9 mouse cellular contexts compared by ENCODE assay signal in the genomic region with DNA sequence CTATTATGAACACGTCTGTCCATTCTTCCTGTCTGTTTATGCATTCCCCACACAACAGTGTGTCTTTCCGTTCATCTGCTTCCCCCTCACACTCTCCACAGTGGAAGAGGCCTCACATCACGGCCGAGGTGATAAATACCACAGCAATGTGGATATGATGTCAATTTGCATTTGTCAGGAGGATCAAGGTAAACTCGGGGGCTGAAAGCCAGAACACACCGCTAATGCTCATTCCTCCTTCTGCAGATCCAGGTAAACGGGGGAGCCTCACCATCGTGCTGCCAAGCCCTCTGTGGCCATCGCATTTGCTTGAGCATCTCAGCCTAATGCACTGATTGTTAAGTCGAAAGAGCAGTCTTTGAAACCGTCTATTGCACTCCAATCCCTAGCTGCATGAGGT. TPM values are rescaled to one million over a fixed set of nuclear protein-coding genes. Genes with fewer than 3 reads are reported as not detected.
DNase-seq lines count a peak whose midpoint lies in the region; ATAC-seq and TF ChIP-seq lines count a peak whose summit lies in the region.
"Had no signal": no experiment of that assay in that cellular context is flagged by ENCODE, and none has a peak within 500 bp of the region (broad histone marks: within the 10 kb centered on the region; RNA-seq: fewer than 3 reads in every experiment).

No protein-coding gene starts in this region.

- ATAC-seq in lung, postnatal 0 days = no peak
- peak; percentile 68 for ATAC-seq in hindbrain, embryonic 12.5 days (ENCODE audit: low FRiP score)

- no peaks in the 10 kb centered on the region for H3K36me3 ChIP-seq in lung, postnatal 0 days (ENCODE audit: insufficient read depth, low read length)
- no peaks in the 10 kb centered on the region for H3K36me3 ChIP-seq in hindbrain, embryonic 12.5 days
- H3K36me3 ChIP-seq in midbrain, embryonic 10.5 days = no peaks in the 10 kb centered on the region

- no peak overlapping the region for H3K4me3 ChIP-seq in lung, postnatal 0 days (ENCODE audit: low read depth, low read length)
- H3K4me3 ChIP-seq in hindbrain, embryonic 12.5 days = peak overlapping the region; percentile 33
- H3K4me3 ChIP-seq in midbrain, embryonic 10.5 days = peak overlapping the region; percentile 51

- TF ChIP-seq EP300 in lung, postnatal 0 days (IDR thresholded peaks at IDR 0.05) = no peak

- no peaks in the 10 kb centered on the region for H3K9me3 ChIP-seq in lung, postnatal 0 days (ENCODE audit: low read length)
- H3K9me3 ChIP-seq in hindbrain, embryonic 12.5 days (replicated peaks) = no peaks in the 10 kb centered on the region
- H3K9me3 ChIP-seq in midbrain, embryonic 10.5 days (replicated peaks) = no peaks in the 10 kb centered on the region

- H3K27me3 ChIP-seq in lung, postnatal 0 days (replicated peaks; ENCODE audit: insufficient read depth, low read length) = peaks cover 6% of the 10 kb centered on the region
- peaks cover 46% of the 10 kb centered on the region for H3K27me3 ChIP-seq in hindbrain, embryonic 12.5 days
- peaks cover 77% of the 10 kb centered on the region for H3K27me3 ChIP-seq in midbrain, embryonic 10.5 days (ENCODE audit: low read depth, poor library complexity, severe bottlenecking)

- no peak for TF ChIP-seq CTCF in lung, postnatal 0 days (IDR thresholded peaks at IDR 0.05)

- H3K4me1 ChIP-seq in lung, postnatal 0 days (ENCODE audit: insufficient read depth, low read depth, low read length) = no peaks in the 10 kb centered on the region
- H3K4me1 ChIP-seq in hindbrain, embryonic 12.5 days = peaks cover 16% of the 10 kb centered on the region
- H3K4me1 ChIP-seq in midbrain, embryonic 10.5 days = peaks cover 27% of the 10 kb centered on the region

- no peak overlapping the region for H3K27ac ChIP-seq in lung, postnatal 0 days (ENCODE audit: low read length)
- H3K27ac ChIP-seq in hindbrain, embryonic 12.5 days = no peak overlapping the region
- H3K27ac ChIP-seq in midbrain, embryonic 10.5 days (replicated peaks) = peak overlapping the region; percentile 78

- H3K4me2 ChIP-seq in lung, postnatal 0 days (replicated peaks; ENCODE audit: low read depth, low read length) = peak overlapping the region; percentile 40; the same call in 1 of the 2 replicates
- H3K4me2 ChIP-seq in hindbrain, embryonic 12.5 days (replicated peaks) = peak overlapping the region; percentile 54

- WGBS in lung, postnatal 0 days = 16% methylated on average over 11 of the region's 11 CpGs
- 10% methylated on average over 11 of the region's 11 CpGs for WGBS in hindbrain, embryonic 12.5 days
- 3% methylated on average over 11 of the region's 11 CpGs for WGBS in midbrain, embryonic 10.5 days

- no peak for DNase-seq in lung, postnatal 0 days (ENCODE audit: low spot score)
- DNase-seq in lung, adult 18-20 months = no peak
- DNase-seq in midbrain, embryonic 10.5 days (ENCODE audit: low spot score) = peak; percentile 52
- DNase-seq in urinary bladder, postnatal 36 days (ENCODE audit: low spot score in 2 of 2) = no peak
- no peak for DNase-seq in adrenal gland, postnatal 4 days (ENCODE audit: low spot score in 2 of 2)
- DNase-seq in gastrocnemius, postnatal 10 days = no peak

- H3K9ac ChIP-seq in lung, postnatal 0 days (replicated peaks; ENCODE audit: low read depth) = no peak overlapping the region
- H3K9ac ChIP-seq in hindbrain, embryonic 12.5 days = 0 out of 2 replicates have a peak overlapping the region, but pooled peaks have one; percentile 9

RNA-seq across cellular contexts. Expression of a gene that starts 56.1 kb away (rescaled TPM):
- not detected in 2 replicates for polyA plus RNA-seq in lung, postnatal 0 days (2015; fragmentation: Nextera tagmentation; extraction: Ambion mirVana)
- not detected in 2 replicates for polyA plus RNA-seq in hindbrain, embryonic 12.5 days (2016; fragmentation: Nextera tagmentation; extraction: Ambion mirVana)
- not detected in 2 replicates for polyA plus RNA-seq in midbrain, embryonic 10.5 days (2016; fragmentation: Nextera tagmentation; extraction: Ambion mirVana)
- not detected for total RNA-seq in adrenal gland, postnatal 4 days (2021)
- total RNA-seq in gastrocnemius, postnatal 10 days (2021) = not detected
- total RNA-seq: layer of hippocampus, postnatal 10 days had no signal
- polyA plus RNA-seq: frontal cortex, adult 2 months had no signal
